Mouse (Mus musculus) lung, postnatal 0 days (tissue): ENCODE measurements around the gene Rhox6. TPM values are rescaled to one million over a fixed set of nuclear protein-coding genes. Genes with fewer than 3 reads are reported as not detected.
A peak's percentile ranks its signal among the peaks of the same experiment; 100 is the strongest.
"Not testable (repeated sequence)": the region's sequence is repeated elsewhere in the genome, so short reads cannot be mapped to it uniquely, and the experiment has no call there.

Experiments used
- ATAC-seq: fragments of 200-750 bp; cut with Nextera tagmentation; 2 replicates; pipeline ENCODE4 v1.8.0; 2017; ENCODE audit warnings: moderate library complexity
- DNase-seq: peaks from one replicate; pipeline ENCODE4 v3.0.0-alpha.2; 2016; ENCODE audit warnings: low spot score
- H3K27ac ChIP-seq: fragments of 300-500 bp; sonication (generic); 2 replicates; pipeline ENCODE4 v1.5.1; 2014; ENCODE audit warnings: antibody characterized with exemption, mild to moderate bottlenecking, low read length, mixed read lengths
- H3K27me3 ChIP-seq: fragments of 300-500 bp; sonication (generic); replicated peaks from 2 replicates; pipeline ENCODE4 v1.6.1; 2014; ENCODE audit warnings: low read length, mixed read lengths; ENCODE audit not compliant: insufficient read depth
- H3K36me3 ChIP-seq: fragments of 300-500 bp; sonication (generic); 2 replicates; pipeline ENCODE4 v1.6.1; 2014; ENCODE audit warnings: low read length, mixed read lengths; ENCODE audit not compliant: insufficient read depth
- H3K4me1 ChIP-seq: fragments of 300-500 bp; sonication (generic); 2 replicates; pipeline ENCODE4 v1.6.1; 2014; ENCODE audit warnings: antibody characterized with exemption, low read depth, low read length, mixed read lengths; ENCODE audit not compliant: insufficient read depth
- H3K4me2 ChIP-seq: fragments of 300-500 bp; sonication (generic); replicated peaks from 2 replicates; pipeline ENCODE4 v1.6.1; 2014; ENCODE audit warnings: low read depth, mild to moderate bottlenecking, low read length, moderate library complexity, mixed read lengths
- H3K4me3 ChIP-seq: fragments of 300-500 bp; sonication (generic); 2 replicates; pipeline ENCODE4 v1.5.1; 2014; ENCODE audit warnings: low read depth, low read length
- H3K9ac ChIP-seq: fragments of 300-500 bp; sonication (generic); replicated peaks from 2 replicates; pipeline ENCODE4 v1.6.1; 2014; ENCODE audit warnings: low read depth, mild to moderate bottlenecking
- H3K9me3 ChIP-seq: fragments of 300-500 bp; sonication (generic); 2 replicates; pipeline ENCODE4 v1.6.1; 2016; ENCODE audit warnings: low read length, mixed read lengths
- CTCF ChIP-seq: IDR thresholded peaks from 2 replicates; pipeline ENCODE4 v1.5.1; 2016; ENCODE audit warnings: antibody characterized with exemption, mild to moderate bottlenecking
- EP300 ChIP-seq: IDR thresholded peaks from 2 replicates; pipeline ENCODE4 v1.6.1; 2016; ENCODE audit warnings: antibody characterized with exemption, mild to moderate bottlenecking, control low read depth
- WGBS: fragments of 180-500 bp; shearing (Covaris S2); extraction: QIAGEN DNeasy Blood & Tissue Kit; methylation state at CpG from one replicate; pipeline ENCODE4 v1.1.7; 2014; 5-methylcytosine and 5-hydroxymethylcytosine counted together
- polyA plus RNA-seq: library from polyadenylated mRNA; unstranded; fragments of >200 nt; fragmentation: Nextera tagmentation; extraction: Ambion mirVana; gene quantifications from 2 replicates; pipeline ENCODE4 v1.2.1, GENCODE M21; 2015

Rhox6 gene
- not detected in 2 replicates for polyA plus RNA-seq

- H3K9ac ChIP-seq, H3K4me2 ChIP-seq, ATAC-seq, H3K9me3 ChIP-seq, H3K27me3 ChIP-seq, H3K4me3 ChIP-seq, H3K36me3 ChIP-seq, DNase-seq, H3K27ac ChIP-seq, H3K4me1 ChIP-seq: not testable (repeated sequence)
- WGBS = 82% methylated on average over 4 of the region's 12 CpGs
Observed at GRCm38 (mm10) chrX:37826610-37827009, at the start of gene Rhox6. Gene Rhox6 (plus strand): TSS chrX:37826910.

- no peaks in the 10 kb centered on the region for H3K36me3 ChIP-seq
- H3K4me1 ChIP-seq = no peaks in the 10 kb centered on the region
- no peaks in the 10 kb centered on the region for H3K27me3 ChIP-seq
- no peak overlapping the region for H3K27ac ChIP-seq
- WGBS = 79% methylated on average over 15 of the region's 15 CpGs
- peak; percentile 9; the same call in 1 of the 2 replicates for TF ChIP-seq CTCF
- TF ChIP-seq EP300 = no peak
- no peak overlapping the region for H3K9ac ChIP-seq
- ATAC-seq (no peak), DNase-seq (no peak)
- no peak overlapping the region for H3K4me2 ChIP-seq
- no peaks in the 10 kb centered on the region for H3K9me3 ChIP-seq
- H3K4me3 ChIP-seq = no peak overlapping the region
Observed at GRCm38 (mm10) chrX:37807286-37808080, 19.2 kb upstream of the Rhox6 start.

GRCm38 (mm10) chrX:37809396-37809795 is 17.3 kb upstream of the Rhox6 start:
- H3K9ac ChIP-seq = no peak overlapping the region
- no peaks in the 10 kb centered on the region for H3K9me3 ChIP-seq
- no peak for ATAC-seq
- no peaks in the 10 kb centered on the region for H3K36me3 ChIP-seq
- no peaks in the 10 kb centered on the region for H3K27me3 ChIP-seq
- WGBS = 79% methylated on average over 2 of the region's 2 CpGs
- no peak overlapping the region for H3K27ac ChIP-seq
- H3K4me3 ChIP-seq = no peak overlapping the region
- DNase-seq = no peak
- H3K4me1 ChIP-seq = no peaks in the 10 kb centered on the region
- H3K4me2 ChIP-seq = no peak overlapping the region
- no peak for TF ChIP-seq EP300
- TF ChIP-seq CTCF = no peak

- Histone ChIP-seq H3K36me3 (no peaks in the 10 kb centered on the region), H3K9ac (no peak overlapping the region), H3K4me1 (no peaks in the 10 kb centered on the region), H3K9me3 (no peaks in the 10 kb centered on the region), H3K27ac (no peak overlapping the region), H3K4me3 (no peak overlapping the region), H3K4me2 (no peak overlapping the region), H3K27me3 (no peaks in the 10 kb centered on the region)
- 27% methylated on average over 5 of the region's 5 CpGs for WGBS
- DNase-seq (peak; percentile 11), ATAC-seq (no peak)
- TF ChIP-seq EP300 (no peak), CTCF (peak; percentile 70)
Observed at GRCm38 (mm10) chrX:37811179-37811578, 15.5 kb upstream of the Rhox6 start.

GRCm38 (mm10) chrX:37815665-37816064 is 11.0 kb upstream of the Rhox6 start:
- Histone ChIP-seq H3K9me3 (no peaks in the 10 kb centered on the region), H3K4me3 (no peak overlapping the region), H3K9ac (no peak overlapping the region), H3K4me1 (no peaks in the 10 kb centered on the region), H3K36me3 (no peaks in the 10 kb centered on the region), H3K4me2 (no peak overlapping the region), H3K27ac (no peak overlapping the region), H3K27me3 (no peaks in the 10 kb centered on the region)
- no peak for ATAC-seq
- DNase-seq = no peak
- WGBS = 66% methylated on average over 10 of the region's 10 CpGs
- no peak for TF ChIP-seq EP300
- peak; percentile 34 for TF ChIP-seq CTCF

- not testable (repeated sequence) for H3K36me3 ChIP-seq, H3K9me3 ChIP-seq, H3K9ac ChIP-seq, H3K27me3 ChIP-seq, ATAC-seq, H3K4me3 ChIP-seq, H3K27ac ChIP-seq, DNase-seq, H3K4me1 ChIP-seq, H3K4me2 ChIP-seq
- WGBS = 92% methylated on average over 5 of the region's 8 CpGs
Observed at GRCm38 (mm10) chrX:37831386-37831785, 4.7 kb downstream of the Rhox6 start, which contains the start of gene Rhox7a. Gene Rhox7a (plus strand): TSS chrX:37831686.
